Mouse (Mus musculus) midbrain, embryonic 11.5 days (tissue): ENCODE results near the gene Shc3. TPM values are rescaled to one million over a fixed set of nuclear protein-coding genes. Genes with fewer than 3 reads are reported as not detected.

Experiments used
- ATAC-seq: fragments of 200-750 bp; cut with Nextera tagmentation; 2 replicates; pipeline ENCODE4 v1.8.0; 2017; ENCODE audit warnings: moderate TSS enrichment, moderate library complexity; ENCODE audit not compliant: low FRiP score
- DNase-seq: peaks from one replicate; pipeline ENCODE4 v3.0.0; 2015; ENCODE audit warnings: low spot score; ENCODE audit errors: missing footprints
- H3K27ac ChIP-seq: fragments of 300-500 bp; sonication (generic); 2 replicates; pipeline ENCODE4 v1.5.1; 2014; ENCODE audit warnings: low read depth, low read length
- H3K27me3 ChIP-seq: fragments of 300-500 bp; sonication (generic); 2 replicates; pipeline ENCODE4 v1.6.1; 2014; ENCODE audit warnings: mild to moderate bottlenecking, low read length, moderate library complexity, mixed read lengths; ENCODE audit not compliant: control insufficient read depth, insufficient read depth
- H3K36me3 ChIP-seq: fragments of 300-500 bp; sonication (generic); 2 replicates; pipeline ENCODE4 v1.6.1; 2014; ENCODE audit warnings: mild to moderate bottlenecking, low read length, moderate library complexity, mixed read lengths; ENCODE audit not compliant: control insufficient read depth, insufficient read depth
- H3K4me1 ChIP-seq: fragments of 300-500 bp; sonication (generic); 2 replicates; pipeline ENCODE4 v1.6.1; 2014; ENCODE audit warnings: low read length; ENCODE audit not compliant: control insufficient read depth, insufficient read depth
- H3K4me2 ChIP-seq: fragments of 300-500 bp; sonication (generic); 2 replicates; pipeline ENCODE4 v1.6.1; 2014; ENCODE audit warnings: mild to moderate bottlenecking, moderate library complexity
- H3K4me3 ChIP-seq: fragments of 300-500 bp; sonication (generic); 2 replicates; pipeline ENCODE4 v1.5.1; 2014; ENCODE audit warnings: low read depth, low read length
- H3K9ac ChIP-seq: fragments of 300-500 bp; sonication (generic); 2 replicates; pipeline ENCODE4 v1.6.1; 2014; ENCODE audit warnings: low read length
- H3K9me3 ChIP-seq: fragments of 300-500 bp; sonication (generic); 2 replicates; pipeline ENCODE4 v1.6.1; 2016; ENCODE audit warnings: low read length; ENCODE audit not compliant: control insufficient read depth
- WGBS: fragments of 180-500 bp; shearing (Covaris S2); extraction: QIAGEN DNeasy Blood & Tissue Kit; methylation state at CpG from one replicate; pipeline ENCODE4 v1.1.7; 2014; 5-methylcytosine and 5-hydroxymethylcytosine counted together
- polyA plus RNA-seq: library from polyadenylated mRNA; unstranded; fragments of >200 nt; fragmentation: Nextera tagmentation; extraction: Ambion mirVana; gene quantifications from 2 replicates; pipeline ENCODE4 v1.2.1, GENCODE M21; 2014

The Shc3 gene
- polyA plus RNA-seq, 1 experiment from 2014 or later = 5.7 TPM

- Histone ChIP-seq H3K36me3 (no peaks in the 10 kb centered on the region), H3K4me2 (no peak overlapping the region)
- WGBS = 88% methylated on average over 9 of the region's 9 CpGs
These were observed 60.4 kb downstream of the Shc3 start for GRCm38 (mm10) chr13:51508836-51509235.

GRCm38 (mm10) chr13:51505711-51506110 is 63.5 kb downstream of the Shc3 start:
- DNase-seq = no peak
- Histone ChIP-seq H3K36me3 (no peaks in the 10 kb centered on the region), H3K4me1 (no peaks in the 10 kb centered on the region), H3K9ac (no peak overlapping the region), H3K9me3 (no peaks in the 10 kb centered on the region), H3K27me3 (no peaks in the 10 kb centered on the region), H3K4me2 (no peak overlapping the region), H3K27ac (no peak overlapping the region), H3K4me3 (no peak overlapping the region)
- ATAC-seq = no peak
- whole genome bisulfite sequencing = 83% methylated on average over 5 of the region's 5 CpGs

More at GRCm38 (mm10) chr13:51508836-51509235, 60.4 kb downstream of the Shc3 start:
- no peak overlapping the region for H3K4me3 ChIP-seq
- no peaks in the 10 kb centered on the region for H3K9me3 ChIP-seq
- no peaks in the 10 kb centered on the region for H3K27me3 ChIP-seq
- no peak overlapping the region for H3K9ac ChIP-seq
- DNase-seq = no peak
- H3K27ac ChIP-seq = no peak overlapping the region
- H3K4me1 ChIP-seq = no peaks in the 10 kb centered on the region
- ATAC-seq = no peak

GRCm38 (mm10) chr13:51499769-51500168 is 69.5 kb downstream of the Shc3 start:
- WGBS = 83% methylated on average over 1 of the region's 1 CpGs
- Histone ChIP-seq H3K4me2 (no peak overlapping the region), H3K27ac (no peak overlapping the region), H3K27me3 (no peaks in the 10 kb centered on the region), H3K9me3 (no peaks in the 10 kb centered on the region), H3K4me1 (no peaks in the 10 kb centered on the region), H3K36me3 (no peaks in the 10 kb centered on the region), H3K4me3 (no peak overlapping the region), H3K9ac (no peak overlapping the region)
- DNase-seq (no peak), ATAC-seq (no peak)

GRCm38 (mm10) chr13:51493676-51494075 is 75.5 kb downstream of the Shc3 start:
- 86% methylated on average over 9 of the region's 9 CpGs for WGBS
- ATAC-seq = no peak

GRCm38 (mm10) chr13:51491649-51492435 is 77.4 kb downstream of the Shc3 start:
- DNase-seq = no peak
- Histone ChIP-seq H3K4me1 (no peaks in the 10 kb centered on the region), H3K27me3 (no peaks in the 10 kb centered on the region), H3K36me3 (no peaks in the 10 kb centered on the region), H3K4me2 (no peak overlapping the region), H3K9me3 (no peaks in the 10 kb centered on the region), H3K9ac (no peak overlapping the region), H3K27ac (no peak overlapping the region), H3K4me3 (no peak overlapping the region)
- ATAC-seq = no peak
- WGBS = 79% methylated on average over 8 of the region's 8 CpGs

More at GRCm38 (mm10) chr13:51493676-51494075, 75.5 kb downstream of the Shc3 start:
- H3K4me3 ChIP-seq = no peak overlapping the region
- no peak overlapping the region for H3K27ac ChIP-seq
- H3K4me2 ChIP-seq = no peak overlapping the region
- no peaks in the 10 kb centered on the region for H3K9me3 ChIP-seq
- no peak overlapping the region for H3K9ac ChIP-seq
- no peaks in the 10 kb centered on the region for H3K4me1 ChIP-seq
- no peaks in the 10 kb centered on the region for H3K27me3 ChIP-seq
- DNase-seq = no peak
- H3K36me3 ChIP-seq = no peaks in the 10 kb centered on the region

- DNase-seq = no peak
- H3K36me3 ChIP-seq = no peaks in the 10 kb centered on the region
- WGBS = 92% methylated on average over 6 of the region's 6 CpGs
These were observed 79.0 kb downstream of the Shc3 start for GRCm38 (mm10) chr13:51490195-51490594.

GRCm38 (mm10) chr13:51488945-51489344 is 80.3 kb downstream of the Shc3 start:
- no peak overlapping the region for H3K4me3 ChIP-seq
- H3K4me2 ChIP-seq = no peak overlapping the region
- no peak overlapping the region for H3K27ac ChIP-seq
- DNase-seq (no peak), ATAC-seq (no peak)
- H3K9ac ChIP-seq = no peak overlapping the region
- WGBS = 76% methylated on average over 3 of the region's 3 CpGs
- H3K9me3 ChIP-seq = no peaks in the 10 kb centered on the region
- no peaks in the 10 kb centered on the region for H3K4me1 ChIP-seq
- no peaks in the 10 kb centered on the region for H3K36me3 ChIP-seq
- H3K27me3 ChIP-seq = no peaks in the 10 kb centered on the region

More at GRCm38 (mm10) chr13:51490195-51490594, 79.0 kb downstream of the Shc3 start:
- H3K9me3 ChIP-seq = no peaks in the 10 kb centered on the region
- H3K4me3 ChIP-seq = no peak overlapping the region
- H3K27me3 ChIP-seq = no peaks in the 10 kb centered on the region
- H3K27ac ChIP-seq = no peak overlapping the region
- no peak overlapping the region for H3K9ac ChIP-seq
- H3K4me1 ChIP-seq = no peaks in the 10 kb centered on the region
- ATAC-seq = no peak
- no peak overlapping the region for H3K4me2 ChIP-seq

GRCm38 (mm10) chr13:51485291-51485690 is 83.9 kb downstream of the Shc3 start:
- Histone ChIP-seq H3K4me2 (no peak overlapping the region), H3K9me3 (no peaks in the 10 kb centered on the region), H3K27me3 (no peaks in the 10 kb centered on the region), H3K36me3 (no peaks in the 10 kb centered on the region), H3K9ac (no peak overlapping the region), H3K4me1 (no peaks in the 10 kb centered on the region), H3K4me3 (no peak overlapping the region), H3K27ac (no peak overlapping the region)
- DNase-seq = no peak
- WGBS = 89% methylated on average over 9 of the region's 9 CpGs
- no peak for ATAC-seq

- no peak overlapping the region for H3K27ac ChIP-seq
- no peaks in the 10 kb centered on the region for H3K36me3 ChIP-seq
- no peak overlapping the region for H3K4me2 ChIP-seq
- 90% methylated on average over 11 of the region's 11 CpGs for WGBS
- ATAC-seq (no peak), DNase-seq (no peak)
- no peak overlapping the region for H3K4me3 ChIP-seq
- H3K4me1 ChIP-seq = no peaks in the 10 kb centered on the region
- no peaks in the 10 kb centered on the region for H3K9me3 ChIP-seq
- H3K27me3 ChIP-seq = no peaks in the 10 kb centered on the region
- H3K9ac ChIP-seq = no peak overlapping the region
These were observed 86.4 kb downstream of the Shc3 start for GRCm38 (mm10) chr13:51482786-51483185.
